Mouse (Mus musculus) limb, embryonic 10.5 days (tissue): ENCODE data around the gene Zfp580. TPM values are rescaled to one million over a fixed set of nuclear protein-coding genes. Genes with fewer than 3 reads are reported as not detected.
"Not testable (repeated sequence)": the region's sequence is repeated elsewhere in the genome, so short reads cannot be mapped to it uniquely, and the experiment has no call there.

Experiments used
- DNase-seq: peaks from one replicate; pipeline ENCODE4 v3.0.0-alpha.2; 2017; ENCODE audit warnings: low spot score
- H3K27ac ChIP-seq: fragments of 300-500 bp; sonication (generic); 2 replicates; pipeline ENCODE4 v1.5.1; 2016; ENCODE audit warnings: mild to moderate bottlenecking
- H3K27me3 ChIP-seq: fragments of 300-500 bp; sonication (generic); 2 replicates; pipeline ENCODE4 v1.6.1; 2016; ENCODE audit warnings: low read depth, mild to moderate bottlenecking; ENCODE audit not compliant: poor library complexity, severe bottlenecking
- H3K36me3 ChIP-seq: fragments of 300-500 bp; sonication (generic); 2 replicates; pipeline ENCODE4 v1.6.1; 2016; ENCODE audit warnings: mild to moderate bottlenecking, moderate library complexity
- H3K4me1 ChIP-seq: fragments of 300-500 bp; sonication (generic); 2 replicates; pipeline ENCODE4 v1.6.1; 2016
- H3K4me3 ChIP-seq: fragments of 300-500 bp; sonication (generic); 2 replicates; pipeline ENCODE4 v1.5.1; 2016; ENCODE audit warnings: mild to moderate bottlenecking, moderate library complexity
- H3K9me3 ChIP-seq: fragments of 300-500 bp; sonication (generic); replicated peaks from 2 replicates; pipeline ENCODE4 v1.6.1; 2016; ENCODE audit warnings: mild to moderate bottlenecking
- WGBS: fragments of 180-500 bp; shearing (Covaris S2); methylation state at CpG from one replicate; pipeline ENCODE4 v1.1.7; 2016; 5-methylcytosine and 5-hydroxymethylcytosine counted together
- polyA plus RNA-seq: library from polyadenylated mRNA; unstranded; fragments of >200 nt; fragmentation: Nextera tagmentation; extraction: Ambion mirVana; gene quantifications from 2 replicates; pipeline ENCODE4 v1.2.1, GENCODE M21; 2016

The Zfp580 gene
- polyA plus RNA-seq, 1 experiment from 2014 or later: 34.3 TPM

GRCm38 (mm10) chr7:5059421-5059820, 8.1 kb downstream of the Zfp580 start:
- no peaks in the 10 kb centered on the region; the same call in 1 of the 2 replicates for H3K9me3 ChIP-seq
- no peak overlapping the region for H3K27ac ChIP-seq
- WGBS: 91% methylated on average over 12 of the region's 12 CpGs
- peaks cover 35% of the 10 kb centered on the region for H3K4me1 ChIP-seq
- H3K4me3 ChIP-seq: no peak overlapping the region; the same call in 1 of the 2 replicates
- DNase-seq: no peak
- H3K36me3 ChIP-seq: peaks cover 6% of the 10 kb centered on the region
- H3K27me3 ChIP-seq: peaks cover 48% of the 10 kb centered on the region

- Histone ChIP-seq H3K27ac (peak overlapping the region; percentile 97), H3K9me3 (no peaks in the 10 kb centered on the region; the same call in 1 of the 2 replicates), H3K4me1 (peaks cover 37% of the 10 kb centered on the region), H3K36me3 (peaks cover 12% of the 10 kb centered on the region), H3K4me3 (peak overlapping the region; percentile 65), H3K27me3 (peaks cover 39% of the 10 kb centered on the region)
- DNase-seq: peak; percentile 83
- WGBS: 3% methylated on average over 27 of the region's 27 CpGs
Observed at GRCm38 (mm10) chr7:5060239-5060731, 8.9 kb downstream of the Zfp580 start.

GRCm38 (mm10) chr7:5060944-5061773, 9.8 kb downstream of the Zfp580 start:
- peak overlapping the region; percentile 65 for H3K4me3 ChIP-seq
- peak; percentile 93 for DNase-seq
- peaks cover 30% of the 10 kb centered on the region for H3K27me3 ChIP-seq
- H3K4me1 ChIP-seq: peaks cover 44% of the 10 kb centered on the region
- peak overlapping the region; percentile 97 for H3K27ac ChIP-seq
- WGBS: under 1% methylated on average over 60 of the region's 60 CpGs
- H3K36me3 ChIP-seq: peaks cover 21% of the 10 kb centered on the region
- H3K9me3 ChIP-seq: no peaks in the 10 kb centered on the region; the same call in 1 of the 2 replicates

GRCm38 (mm10) chr7:5061774-5062359, 10.5 kb downstream of the Zfp580 start, which contains the start of gene U2af2:
U2af2 (plus strand) TSS chr7:5062143.
- H3K27ac ChIP-seq: peak within 1 kb of the TSS; percentile 97
- WGBS: under 1% methylated on average over 63 of the region's 65 CpGs
- H3K36me3 ChIP-seq: peaks cover 28% of the 10 kb centered on the region
- H3K4me3 ChIP-seq: peak within 1 kb of the TSS; percentile 65
- no peaks in the 10 kb centered on the region; the same call in 1 of the 2 replicates for H3K9me3 ChIP-seq
- peaks cover 39% of the 10 kb centered on the region for H3K4me1 ChIP-seq
- DNase-seq: peak; percentile 98
- peaks cover 23% of the 10 kb centered on the region for H3K27me3 ChIP-seq

- Histone ChIP-seq H3K9me3 (no peaks in the 10 kb centered on the region), H3K4me3 (peak overlapping the region; percentile 65), H3K36me3 (peaks cover 34% of the 10 kb centered on the region), H3K4me1 (peaks cover 33% of the 10 kb centered on the region), H3K27ac (peak overlapping the region; percentile 97), H3K27me3 (peaks cover 17% of the 10 kb centered on the region)
- under 1% methylated on average over 49 of the region's 51 CpGs for WGBS
- peak; percentile 86 for DNase-seq
Observed at GRCm38 (mm10) chr7:5062360-5063001, 11.1 kb downstream of the Zfp580 start.

- H3K4me3 ChIP-seq: 0 out of 2 replicates have a peak overlapping the region, but pooled peaks have one; percentile 65
- peaks cover 58% of the 10 kb centered on the region for H3K36me3 ChIP-seq
- WGBS: 95% methylated on average over 6 of the region's 6 CpGs
- DNase-seq: no peak
- no peaks in the 10 kb centered on the region for H3K9me3 ChIP-seq
- no peak overlapping the region for H3K27ac ChIP-seq
- no peaks in the 10 kb centered on the region for H3K27me3 ChIP-seq
- H3K4me1 ChIP-seq: peaks cover 30% of the 10 kb centered on the region
Observed at GRCm38 (mm10) chr7:5064886-5065285, 13.5 kb downstream of the Zfp580 start.

GRCm38 (mm10) chr7:5073586-5073985, 22.2 kb downstream of the Zfp580 start:
- Histone ChIP-seq H3K4me3 (no peak overlapping the region), H3K27me3 (no peaks in the 10 kb centered on the region), H3K27ac (no peak overlapping the region), H3K36me3 (peaks cover 98% of the 10 kb centered on the region), H3K9me3 (no peaks in the 10 kb centered on the region), H3K4me1 (no peaks in the 10 kb centered on the region)
- 89% methylated on average over 1 of the region's 1 CpGs for WGBS
- no peak for DNase-seq

- Histone ChIP-seq H3K27ac (no peak overlapping the region), H3K4me3 (no peak overlapping the region), H3K36me3 (peaks cover 95% of the 10 kb centered on the region), H3K9me3 (no peaks in the 10 kb centered on the region), H3K4me1 (peaks cover 3% of the 10 kb centered on the region; the same call in 1 of the 2 replicates), H3K27me3 (no peaks in the 10 kb centered on the region)
- 95% methylated on average over 5 of the region's 5 CpGs for WGBS
- DNase-seq: no peak
Observed at GRCm38 (mm10) chr7:5074984-5075383, 23.6 kb downstream of the Zfp580 start.

- Histone ChIP-seq H3K27me3 (no peaks in the 10 kb centered on the region), H3K36me3 (peaks cover 77% of the 10 kb centered on the region), H3K4me1 (peaks cover 14% of the 10 kb centered on the region), H3K27ac (no peak overlapping the region), H3K4me3 (no peak overlapping the region), H3K9me3 (no peaks in the 10 kb centered on the region)
- WGBS: 94% methylated on average over 2 of the region's 2 CpGs
- no peak for DNase-seq
Observed at GRCm38 (mm10) chr7:5076931-5077330, 25.6 kb downstream of the Zfp580 start.

- Histone ChIP-seq H3K4me3 (peak overlapping the region; percentile 81), H3K36me3 (peaks cover 74% of the 10 kb centered on the region), H3K27ac (peak overlapping the region; percentile 89; the same call in 1 of the 2 replicates), H3K4me1 (peaks cover 14% of the 10 kb centered on the region)
- DNase-seq, H3K9me3 ChIP-seq, H3K27me3 ChIP-seq: not testable (repeated sequence)
- 60% methylated on average over 11 of the region's 13 CpGs for WGBS
Observed at GRCm38 (mm10) chr7:5079365-5080009, 28.1 kb downstream of the Zfp580 start.

- under 1% methylated on average over 71 of the region's 81 CpGs for WGBS
- Histone ChIP-seq H3K4me1 (peaks cover 14% of the 10 kb centered on the region), H3K4me3 (peak within 1 kb of the TSS; percentile 81), H3K27me3 (no peaks in the 10 kb centered on the region), H3K36me3 (peaks cover 74% of the 10 kb centered on the region), H3K9me3 (no peaks in the 10 kb centered on the region), H3K27ac (peak within 1 kb of the TSS; percentile 89)
- peak; percentile 99 for DNase-seq
Observed at GRCm38 (mm10) chr7:5080010-5080751, 28.8 kb downstream of the Zfp580 start, which contains the start of gene Epn1. Epn1 (plus strand) TSS chr7:5080235.
